Mouse (Mus musculus) CD4-positive, CD25-positive, alpha-beta regulatory T cell, adult 2 months (primary cell): ENCODE results near the gene Acd.
A peak's percentile ranks its signal among the peaks of the same experiment; 100 is the strongest.

Experiments used
- DNase-seq: peaks from one replicate; pipeline ENCODE4 v3.0.0-alpha.2; 2012; ENCODE audit warnings: low read depth, low spot score

Acd gene

DNA sequence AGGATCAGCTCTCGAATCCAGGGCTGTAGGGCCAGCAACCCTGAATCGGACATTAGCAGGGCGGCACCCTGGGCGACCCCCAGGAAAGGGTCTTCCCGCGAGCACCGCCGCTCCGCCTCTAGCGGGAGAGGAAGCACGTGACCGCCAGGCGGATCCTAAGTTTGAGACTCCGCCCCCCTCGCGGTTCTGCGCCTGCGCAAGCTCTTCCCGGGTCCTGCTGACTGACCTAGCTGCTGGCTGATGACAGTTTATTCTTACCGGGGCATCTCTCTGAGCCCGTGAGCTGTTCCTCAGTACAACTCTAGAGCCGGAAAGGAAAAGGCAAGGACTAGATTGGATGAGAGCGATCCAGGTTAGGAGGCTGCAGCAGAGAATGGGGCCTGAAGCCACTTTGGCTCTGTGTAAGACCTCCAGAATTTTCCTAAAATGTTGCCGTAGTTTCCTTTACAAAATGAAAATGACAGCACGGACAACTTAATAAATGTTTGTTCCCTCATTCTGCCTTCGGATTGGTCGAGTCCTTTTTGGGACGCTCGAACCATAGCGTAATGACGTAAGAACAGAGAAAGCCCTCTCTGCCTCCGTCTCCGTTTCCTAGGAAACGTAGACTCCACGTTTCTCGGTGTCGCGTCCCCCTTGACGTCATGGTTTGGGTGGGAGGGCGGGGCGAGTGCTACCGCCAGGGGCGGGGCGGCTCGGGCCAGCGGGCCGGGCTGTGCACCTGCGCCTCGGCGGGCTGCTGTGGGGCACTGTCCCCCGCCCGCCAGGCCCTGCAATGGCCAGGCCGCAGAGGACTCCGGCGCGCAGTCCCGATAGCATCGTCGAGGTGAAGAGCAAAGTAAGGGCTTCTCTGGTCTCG, at the start of gene Acd, which contains the start of gene Pard6a:
TSS of gene Acd (minus strand) at position 137 of the 859 bp plus-strand sequence.
TSS of gene Pard6a (plus strand) at position 183 of the 859 bp plus-strand sequence.
- DNase-seq, result peak; percentile 96

DNA sequence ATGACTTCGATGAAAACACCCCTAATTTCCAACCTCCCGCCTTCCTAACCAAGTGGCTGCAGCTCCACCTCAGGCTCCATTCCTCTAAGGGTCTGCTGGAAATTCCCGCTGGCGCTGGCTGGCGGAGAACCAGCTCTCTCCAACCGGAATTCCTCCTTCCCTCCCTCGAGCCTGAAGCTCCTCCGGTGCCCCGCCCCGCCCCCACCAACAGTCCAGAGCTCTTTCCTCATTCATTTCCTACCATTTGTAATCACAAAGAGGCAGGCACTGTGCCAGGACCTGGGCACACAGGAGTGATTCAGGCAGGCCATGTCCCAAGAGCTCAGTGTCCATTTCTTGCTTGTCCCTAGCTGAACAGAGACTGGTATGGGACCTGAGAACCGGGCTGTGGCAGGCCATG, 49.7 kb upstream of the Acd start:
- no peak for DNase-seq

DNA sequence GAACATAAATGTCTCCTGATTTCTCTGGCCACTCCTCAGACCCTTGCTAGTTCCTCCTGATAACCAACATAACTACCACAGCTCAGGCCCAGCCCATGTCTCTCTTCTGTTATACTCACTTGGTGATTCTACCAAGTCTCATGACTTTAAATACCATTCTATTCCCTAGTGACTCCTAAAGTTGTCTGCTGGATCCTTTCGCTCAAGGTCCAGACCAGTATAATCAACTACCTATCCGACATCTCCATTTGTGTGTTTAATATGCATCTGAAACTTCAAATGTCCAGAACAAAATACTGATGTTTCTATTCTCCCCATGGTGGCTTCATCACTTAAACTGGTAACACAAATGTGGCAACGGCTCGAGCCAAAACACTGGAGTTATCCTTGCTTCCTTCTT, 42.4 kb upstream of the Acd start:
- no peak for DNase-seq

DNA sequence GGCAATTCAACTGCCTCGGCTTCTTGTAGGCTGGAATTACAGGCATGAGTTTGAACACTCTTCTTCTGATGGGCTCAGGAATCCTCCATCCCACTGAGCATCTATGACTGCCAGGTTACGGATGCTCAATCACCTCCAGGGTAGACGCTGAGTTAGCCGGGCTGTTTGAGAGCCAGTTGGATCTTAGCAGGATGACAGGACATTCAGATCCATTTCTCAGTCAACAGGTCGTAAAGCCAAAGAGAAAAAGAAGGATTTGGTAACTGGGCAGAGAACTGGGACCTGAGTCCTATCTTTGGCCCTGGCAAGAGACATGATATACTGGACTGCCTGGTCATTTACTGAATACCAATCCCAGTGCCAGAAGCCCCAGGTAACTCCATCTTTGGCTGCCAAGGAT, 38.3 kb upstream of the Acd start:
- no peak for DNase-seq

DNA sequence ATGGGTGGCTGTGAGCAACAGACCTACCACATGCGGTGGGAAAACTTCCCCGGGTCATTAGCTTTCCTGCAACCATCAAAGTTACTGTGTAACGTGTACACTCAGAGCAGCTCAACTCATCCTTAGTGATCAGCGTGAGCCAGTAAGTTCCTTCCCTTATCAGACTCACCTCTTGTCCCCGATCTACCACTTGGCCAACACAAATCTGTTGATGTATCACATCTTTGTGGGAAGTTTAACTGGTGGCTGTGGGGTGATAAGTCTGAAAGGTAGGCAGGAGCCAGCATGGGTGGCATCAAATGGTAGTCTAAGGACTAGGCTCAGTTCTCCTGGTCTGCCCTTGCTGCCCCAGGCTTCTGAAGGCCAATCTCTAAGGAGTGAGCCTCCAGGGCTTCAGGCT, 31.3 kb upstream of the Acd start:
- no peak for DNase-seq

DNA sequence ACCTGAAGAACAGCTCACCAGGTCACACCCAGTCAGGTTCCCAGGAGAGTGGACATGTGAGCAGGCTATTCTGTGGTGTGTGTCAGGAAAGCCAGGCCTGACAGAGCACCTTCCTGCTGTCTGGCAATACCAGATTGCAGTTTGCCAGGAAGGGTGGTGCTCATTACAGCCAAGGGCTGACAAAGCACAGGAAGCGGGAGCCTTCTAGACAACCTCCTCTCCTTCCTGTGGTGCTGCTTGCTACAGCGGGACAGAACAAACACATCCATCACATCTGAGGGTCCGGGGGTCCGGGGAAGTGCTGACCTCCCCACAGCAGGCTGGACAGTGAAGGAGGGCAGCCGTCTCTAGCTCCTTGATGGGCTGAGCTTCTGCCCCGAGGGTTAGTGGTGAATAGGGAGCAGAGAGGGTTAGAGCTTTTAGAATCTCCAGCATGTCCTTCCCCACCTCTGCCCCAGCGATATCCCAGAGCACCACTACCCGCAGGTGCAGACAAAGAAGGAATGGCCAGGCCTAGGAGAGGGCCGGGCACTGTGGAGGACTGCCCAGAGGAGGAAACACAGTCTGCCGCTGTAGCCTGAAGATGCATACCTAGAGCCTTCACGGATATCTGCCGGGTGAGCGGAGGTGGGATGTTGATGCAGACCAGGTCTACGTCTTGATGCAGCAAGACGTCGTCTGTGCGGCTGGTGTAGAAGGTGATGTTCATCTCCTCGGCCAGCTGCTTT, 26.7 kb upstream of the Acd start:
- DNase-seq, result peak; percentile 54

DNA sequence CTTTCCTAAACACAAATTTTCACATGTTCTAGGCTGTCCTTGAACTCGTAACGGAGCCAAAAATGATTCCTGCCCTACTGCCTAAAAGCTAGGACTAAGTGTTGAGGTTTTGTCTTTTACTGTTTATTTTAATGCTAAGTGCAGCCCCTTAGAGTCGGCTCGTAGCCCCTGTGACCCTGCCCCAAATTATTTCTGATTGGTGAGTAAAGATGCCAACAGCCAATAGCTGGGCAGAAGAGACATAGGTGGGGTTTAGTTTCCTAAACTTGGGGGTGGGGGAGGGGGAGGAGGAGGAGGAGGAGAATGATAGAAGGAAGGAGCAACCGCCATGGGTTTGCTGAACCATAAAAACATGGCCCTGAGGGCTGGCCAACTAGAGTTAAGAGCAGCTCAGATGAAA, 24.8 kb upstream of the Acd start:
- DNase-seq, result no peak

DNA sequence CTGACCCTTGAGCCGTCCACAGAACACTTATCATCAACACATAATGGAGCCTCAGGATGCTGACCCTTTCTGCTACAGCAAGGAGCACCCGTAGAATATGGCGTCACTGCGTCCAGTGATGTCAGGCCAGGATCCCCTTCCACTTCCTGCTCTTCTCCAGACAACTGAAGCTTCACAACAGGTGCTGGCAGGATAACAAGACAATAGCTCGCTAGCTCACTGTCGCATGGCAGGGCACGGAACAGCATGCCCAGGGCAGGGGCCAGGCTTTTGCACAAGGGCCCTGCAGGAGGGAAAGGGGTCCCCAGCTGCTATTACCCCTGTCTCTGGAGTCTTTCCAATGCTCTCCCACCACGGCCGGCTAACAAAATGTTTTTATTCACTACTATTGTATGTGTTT, 22.0 kb upstream of the Acd start:
- no peak for DNase-seq

DNA sequence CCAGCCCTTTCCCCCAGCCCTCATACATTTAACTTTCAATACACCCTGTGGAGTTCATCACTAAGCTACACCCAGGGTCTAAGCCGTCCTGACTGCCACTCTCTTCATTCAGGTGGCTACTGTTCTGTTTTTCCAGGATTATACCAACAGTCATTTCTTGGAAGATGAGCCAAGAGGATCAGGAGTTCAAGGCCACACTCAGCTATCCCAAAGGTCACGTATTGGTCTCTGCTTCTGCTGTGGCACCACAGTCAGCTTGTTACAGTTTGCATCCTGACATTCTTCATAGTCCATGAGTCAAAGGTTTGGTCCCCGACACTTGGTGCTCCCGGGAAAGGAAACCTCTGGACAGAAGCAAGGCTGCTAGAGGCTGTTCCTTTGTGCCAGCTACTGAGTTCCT, 18.7 kb upstream of the Acd start:
- no peak for DNase-seq

DNA sequence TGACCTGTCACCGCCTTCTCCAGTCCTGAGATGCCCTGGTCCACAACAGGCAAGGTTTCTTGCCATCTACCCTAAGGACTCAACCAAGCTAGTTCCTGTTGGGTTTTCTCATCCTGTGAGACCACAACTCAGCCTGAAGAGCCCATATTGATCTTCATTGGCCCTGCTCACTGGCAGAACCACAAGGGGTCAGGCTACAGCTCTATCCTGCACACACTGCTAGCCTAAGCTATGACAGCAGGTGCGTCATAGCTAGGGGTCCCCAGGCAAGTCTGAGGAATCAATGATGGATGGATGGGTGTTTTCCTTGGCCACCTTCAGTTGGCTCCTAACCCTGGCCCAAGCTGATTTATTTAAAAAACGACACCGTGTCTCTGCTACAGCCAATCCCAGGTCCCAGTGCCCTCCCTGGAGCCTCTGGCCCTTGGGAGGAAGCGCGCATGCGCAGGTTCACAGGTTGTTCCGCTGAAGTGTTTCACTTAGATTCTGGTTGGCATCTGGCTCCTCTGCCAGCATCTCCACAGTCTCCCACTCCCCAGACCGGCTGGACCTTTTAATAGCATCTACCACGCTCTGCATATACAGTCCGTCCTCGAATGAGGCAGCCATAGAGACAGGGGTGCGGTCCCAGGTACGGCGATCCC, 15.5 kb upstream of the Acd start:
- no peak for DNase-seq

DNA sequence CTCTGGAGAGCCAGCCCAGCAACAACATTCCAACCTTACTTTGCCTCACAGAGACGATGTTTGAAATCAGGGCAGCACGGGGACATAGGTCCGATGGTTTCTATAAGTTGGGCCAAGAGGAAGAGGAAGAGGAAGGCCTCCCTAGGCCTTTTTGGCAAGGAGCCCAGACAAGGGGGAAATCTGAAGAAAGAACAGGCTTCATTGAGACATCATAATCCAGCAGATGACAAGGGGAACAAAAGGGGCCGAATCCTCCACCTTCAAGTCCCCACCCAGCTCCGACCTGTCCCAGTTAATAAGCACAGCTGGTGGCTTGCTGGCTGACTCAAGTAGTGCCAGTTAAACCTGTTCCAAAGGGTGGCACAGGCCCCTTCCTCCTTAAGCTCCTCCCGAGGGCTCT, 14.1 kb upstream of the Acd start:
- no peak for DNase-seq

DNA sequence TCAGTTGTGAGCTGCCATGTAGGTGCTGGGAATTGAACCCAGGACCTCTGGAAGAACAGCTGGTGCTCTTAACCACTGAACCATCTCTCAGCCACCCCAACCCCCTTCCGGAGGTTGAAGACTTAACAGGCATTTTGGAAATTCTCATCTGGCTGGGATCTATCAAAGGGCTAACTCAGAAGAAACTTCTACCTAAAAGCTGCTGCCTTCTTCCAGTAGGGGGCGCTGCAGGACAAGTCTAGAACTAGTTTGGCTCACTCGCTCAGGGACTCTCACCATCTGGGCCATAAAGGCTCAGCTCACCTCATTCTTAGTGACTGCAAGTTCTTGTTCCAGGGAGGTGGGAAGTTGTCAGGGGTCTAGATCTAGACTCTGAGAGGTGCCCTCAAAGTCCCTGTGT, 13.2 kb upstream of the Acd start:
- peak; percentile 93 for DNase-seq

DNA sequence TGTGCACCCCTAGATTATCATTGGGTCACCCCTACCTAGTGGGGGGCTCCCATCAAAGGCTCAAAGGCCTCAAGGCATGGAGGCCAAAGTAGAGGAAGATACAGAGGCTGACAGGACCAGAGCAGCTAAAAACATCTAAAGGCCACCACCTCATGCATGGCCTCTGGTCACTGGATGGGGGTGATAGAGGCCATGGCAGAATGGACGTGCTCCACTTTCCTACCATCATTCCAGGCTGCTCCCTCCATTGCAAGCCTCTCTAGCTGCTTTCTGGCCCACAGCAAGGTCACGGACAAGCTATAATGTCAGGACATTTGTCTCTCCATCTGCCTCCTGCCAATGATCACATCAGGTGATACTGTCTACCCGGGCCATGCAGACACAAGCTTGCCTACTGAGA, 11.4 kb upstream of the Acd start:
- DNase-seq, result no peak

DNA sequence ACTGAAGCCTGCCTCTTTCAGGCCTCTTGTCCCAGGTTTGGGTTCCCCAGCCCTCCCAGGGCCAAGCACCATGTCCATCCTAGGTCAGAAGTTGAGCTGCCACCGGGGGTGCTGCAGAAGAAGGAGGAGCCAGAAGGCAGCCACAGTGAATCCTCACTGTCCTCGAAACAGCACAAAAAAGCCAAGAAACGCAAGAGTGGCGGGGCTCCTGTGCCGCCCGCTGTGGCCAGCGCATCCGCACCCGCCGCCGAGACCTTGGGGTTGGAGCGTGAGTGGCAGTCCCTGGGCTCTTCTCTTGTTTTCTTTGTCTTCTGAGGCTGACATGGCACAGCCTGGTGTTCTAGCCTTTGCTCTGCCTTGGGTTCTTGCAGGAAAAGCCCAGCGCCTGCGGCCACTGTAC, 8.4 kb upstream of the Acd start:
- no peak for DNase-seq

DNA sequence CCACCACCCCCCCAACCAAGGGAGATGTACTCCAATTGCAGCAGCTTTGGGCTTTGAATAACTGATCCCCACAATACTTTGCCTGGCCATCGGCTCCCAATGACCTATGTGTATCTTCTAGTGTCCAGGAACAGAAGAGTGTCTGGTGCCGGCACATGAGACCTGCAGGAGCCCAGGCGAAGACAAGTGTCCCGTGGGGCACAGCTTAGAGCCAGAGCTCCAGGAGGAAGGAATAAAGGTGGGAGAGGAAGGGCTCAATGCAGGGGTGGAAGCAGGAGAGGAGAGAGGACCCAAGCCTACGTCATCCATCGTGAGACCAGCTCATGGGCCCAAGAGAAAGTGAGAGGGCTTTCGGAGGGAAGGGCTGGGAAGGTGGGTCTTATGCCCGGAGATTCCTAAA, 7.8 kb upstream of the Acd start:
- DNase-seq, result no peak

DNA sequence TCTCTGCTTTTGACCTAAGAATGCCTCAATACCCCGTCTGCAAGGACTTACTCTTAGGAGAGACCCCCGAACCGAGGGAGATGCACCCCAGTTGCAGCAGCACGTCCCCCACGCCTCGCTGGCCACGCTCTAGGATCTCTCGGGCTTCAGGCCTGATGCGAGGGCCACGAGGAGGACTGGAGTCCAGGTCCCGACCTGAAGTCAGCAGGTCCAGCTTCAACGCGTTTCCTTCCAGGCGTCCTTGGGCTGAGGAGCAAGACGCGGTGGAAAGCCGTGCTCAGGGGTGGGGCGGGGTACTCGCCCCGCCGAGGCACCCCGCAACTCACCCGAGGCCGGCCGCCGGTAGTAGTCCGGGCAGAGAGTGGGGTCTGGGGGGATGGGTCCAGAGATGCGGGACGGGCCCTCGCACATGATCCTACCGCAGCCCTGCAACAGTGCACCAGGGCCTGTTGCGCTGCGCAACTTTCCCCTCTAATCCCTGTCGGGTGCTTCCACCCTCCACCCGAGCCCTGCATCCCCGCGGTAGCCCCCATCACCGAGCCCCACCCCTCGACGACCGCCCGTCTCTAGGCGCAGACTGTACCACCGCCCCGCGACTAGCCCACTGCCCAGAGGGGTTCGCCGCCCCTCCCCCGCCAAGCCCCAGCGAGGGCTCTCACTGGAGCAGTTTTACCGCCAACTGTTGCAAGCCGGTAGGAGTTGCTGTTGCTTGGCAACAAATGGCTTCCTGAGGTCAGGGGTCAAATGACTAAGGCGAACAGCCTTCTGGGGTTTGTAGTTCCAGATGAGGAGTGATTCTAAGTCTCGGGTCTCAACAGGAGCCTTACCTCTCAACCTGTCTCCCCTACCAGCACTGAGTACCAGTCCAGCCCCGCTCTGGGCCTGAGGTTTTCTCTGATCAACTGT, 6.8 kb upstream of the Acd start, which contains the start of the genes 4933405L10Rik and Enkd1:
TSS of gene 4933405L10Rik (plus strand) at position 158 of the 906 bp plus-strand sequence.
TSS of gene Enkd1 (minus strand) at position 713 of the 906 bp plus-strand sequence.
- DNase-seq, result peak; percentile 90

DNA sequence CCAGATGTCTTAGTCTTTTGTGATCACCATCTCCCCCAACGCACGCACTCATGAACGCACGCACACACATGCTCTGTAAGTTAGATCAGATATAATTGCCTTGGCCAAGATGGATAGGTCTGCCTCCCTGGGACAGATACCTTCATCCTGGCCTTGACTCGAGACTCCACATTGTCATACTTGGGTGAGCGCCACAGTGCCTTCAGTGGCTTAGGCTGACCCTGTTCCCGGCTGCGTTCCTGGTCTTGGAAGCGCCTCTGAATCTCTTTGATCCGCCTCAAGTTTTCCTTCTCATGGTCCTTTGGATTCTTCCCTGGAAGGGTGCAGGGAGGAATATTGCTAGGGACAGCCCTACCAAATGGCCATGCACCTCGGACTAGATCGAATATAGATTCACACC, 5.5 kb upstream of the Acd start:
- DNase-seq, result no peak

DNA sequence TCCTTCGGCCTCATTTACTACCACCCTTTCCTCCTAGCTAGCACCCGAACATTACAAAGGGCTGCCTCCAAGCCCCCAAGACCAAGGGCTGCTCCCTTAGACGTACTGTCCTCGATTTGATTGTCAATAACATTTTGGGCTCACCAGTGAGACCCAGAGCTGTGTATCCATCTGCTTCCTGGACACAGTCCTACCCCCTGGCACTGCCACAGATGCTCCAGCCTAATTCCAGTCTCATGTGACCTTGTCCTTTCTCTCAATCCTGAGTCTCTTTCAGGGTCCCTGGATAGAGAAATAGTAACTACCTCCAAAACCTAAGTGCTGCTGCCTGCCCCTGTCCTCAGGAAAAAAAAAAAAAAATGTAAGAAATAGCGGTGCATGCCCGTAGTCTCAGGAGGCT, 4.1 kb upstream of the Acd start:
- DNase-seq, result no peak

DNA sequence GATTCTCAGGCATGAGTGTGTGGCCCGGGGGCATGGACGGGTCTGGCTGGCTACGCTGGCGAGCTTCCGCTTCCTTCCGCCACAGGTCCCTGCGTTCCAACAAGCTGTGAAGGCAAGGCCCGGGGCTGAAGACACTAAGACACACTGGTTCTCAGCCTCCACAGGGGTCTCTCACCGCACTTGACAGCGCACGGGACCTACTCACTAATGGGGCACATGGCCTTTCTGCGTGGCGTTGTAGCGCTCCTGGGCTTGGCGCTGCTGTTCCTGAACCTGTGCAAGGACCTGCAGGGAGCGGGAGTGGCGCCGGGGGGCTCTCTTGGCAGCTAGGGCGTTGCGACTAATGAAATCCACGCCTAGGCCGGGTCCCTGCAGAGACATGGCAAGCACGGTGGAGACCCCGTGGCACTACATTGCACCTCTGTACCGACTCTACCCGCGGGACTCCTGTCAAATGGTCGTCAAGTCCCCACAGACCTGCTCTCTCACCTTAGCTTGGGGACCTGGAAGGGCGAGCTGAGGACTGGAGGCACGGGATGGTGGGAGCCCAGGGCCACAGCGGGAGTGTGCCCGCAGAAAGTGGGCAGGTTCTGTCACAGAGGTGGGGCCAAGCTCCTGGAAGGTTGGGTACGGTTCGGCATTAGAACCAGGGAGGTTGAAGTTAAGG, 3.4 kb upstream of the Acd start:
- DNase-seq, result no peak

DNA sequence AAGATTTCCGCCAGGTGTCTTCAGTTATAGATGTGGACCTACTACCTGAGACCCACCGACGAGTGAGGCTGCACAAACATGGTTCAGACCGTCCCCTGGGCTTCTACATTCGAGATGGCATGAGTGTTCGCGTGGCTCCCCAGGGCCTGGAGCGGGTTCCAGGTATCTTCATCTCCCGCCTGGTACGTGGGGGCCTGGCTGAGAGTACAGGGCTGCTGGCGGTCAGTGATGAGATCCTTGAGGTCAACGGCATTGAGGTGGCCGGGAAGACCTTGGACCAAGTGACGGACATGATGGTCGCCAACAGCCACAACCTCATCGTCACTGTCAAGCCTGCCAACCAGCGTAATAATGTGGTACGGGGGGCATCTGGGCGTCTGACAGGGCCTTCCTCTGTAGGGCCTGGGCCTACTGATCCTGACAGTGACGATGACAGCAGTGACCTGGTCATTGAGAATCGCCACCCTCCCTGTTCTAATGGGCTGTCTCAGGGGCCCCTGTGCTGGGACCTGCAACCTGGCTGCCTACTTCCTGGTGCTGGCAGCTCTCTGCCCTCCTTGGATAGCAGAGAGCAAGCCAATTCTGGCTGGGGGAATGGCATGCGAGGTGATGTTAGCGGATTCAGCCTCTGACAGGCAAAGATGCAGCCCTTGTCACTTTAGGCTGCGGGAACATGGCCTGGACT, 2.0 kb upstream of the Acd start:
- no peak for DNase-seq
